Mouse (Mus musculus): ENCODE data around the gene I830077J02Rik. TPM values are rescaled to one million over a fixed set of nuclear protein-coding genes. Genes with fewer than 3 reads are reported as not detected.

I830077J02Rik gene
- total and polyA plus RNA-seq, 3 experiments: 2.8 to 9.4 TPM; not detected in 1

- Histone ChIP-seq H3K79me2 (ENCODE audit: control insufficient read depth, insufficient read depth, low read length, poor library complexity) (no peaks in the 10 kb centered on the region), H3K27me3 (ENCODE audit: control insufficient read depth in 1 of 2, insufficient read depth in 2 of 2, low read length in 2 of 2) (no peaks in the 10 kb centered on the region), H3K4me1 (ENCODE audit: control insufficient read depth in 1 of 2, insufficient read depth in 2 of 2, low read length in 2 of 2) (peaks cover 7 to 23% of the 10 kb centered on the region in 2 experiments), H3K4me3 (ENCODE audit: control insufficient read depth in 1 of 2, insufficient read depth in 1 of 2, low read depth in 2 of 2, low read length in 2 of 2) (no peak overlapping the region), H3K9ac (ENCODE audit: control insufficient read depth, low read depth, low read length, poor library complexity, severe bottlenecking) (peak overlapping the region; percentile 34), H3K9me3 (replicated peaks; ENCODE audit: insufficient read depth, low read length) (no peaks in the 10 kb centered on the region), H3K36me3 (ENCODE audit: control insufficient read depth in 1 of 2, insufficient read depth in 2 of 2, low read length in 2 of 2) (peaks cover 0 to 6% of the 10 kb centered on the region in 2 experiments; a peak in 1 of 4 replicates), H3K27ac (ENCODE audit: control insufficient read depth, low read depth, low read length) (peak overlapping the region; percentile 93)
- TF ChIP-seq ETS1 (IDR thresholded peaks at IDR 0.05; ENCODE audit: low read depth, low read length) (no peak), EP300 (IDR thresholded peaks at IDR 0.05; ENCODE audit: low read depth in 1 of 2, low read length in 2 of 2) (no peak), NRF1 (IDR thresholded peaks at IDR 0.05; ENCODE audit: insufficient read depth, low read depth, low read length, poor library complexity, severe bottlenecking) (no peak), MEF2A (IDR thresholded peaks at IDR 0.05; ENCODE audit: extremely low read depth, insufficient replicate concordance, low read depth, low read length, poor library complexity, severe bottlenecking) (no peak), CHD1 (IDR thresholded peaks at IDR 0.05; ENCODE audit: low read depth, low read length) (no peak), ELF1 (IDR thresholded peaks at IDR 0.05; ENCODE audit: low read depth, low read length) (no peak), HCFC1 (IDR thresholded peaks at IDR 0.05; ENCODE audit: low read depth, low read length) (no peak), GABPA (IDR thresholded peaks at IDR 0.05; ENCODE audit: low read depth, low read length) (no peak), MAFK (IDR thresholded peaks at IDR 0.05; ENCODE audit: borderline replicate concordance, low read depth, low read length) (no peak), BHLHE40 (IDR thresholded peaks at IDR 0.05; ENCODE audit: borderline replicate concordance, low read depth, low read length) (no peak), RCOR1 (IDR thresholded peaks at IDR 0.05; ENCODE audit: low read depth, low read length) (no peak), SIN3A (IDR thresholded peaks at IDR 0.05; ENCODE audit: low read length) (no peak), MXI1 (IDR thresholded peaks at IDR 0.05; ENCODE audit: low read depth, low read length) (no peak), ZMIZ1 (IDR thresholded peaks at IDR 0.05; ENCODE audit: low read depth, low read length) (no peak), TBP (IDR thresholded peaks at IDR 0.05; ENCODE audit: low read depth, low read length) (no peak), ZC3H11A (IDR thresholded peaks at IDR 0.05; ENCODE audit: low read depth, low read length) (no peak), TAL1 (IDR thresholded peaks at IDR 0.05; ENCODE audit: low read length) (no peak), KAT2A (conservative IDR thresholded peaks at IDR 0.05; ENCODE audit: low read depth, low read length) (no peak), E2F4 (IDR thresholded peaks at IDR 0.05; ENCODE audit: borderline replicate concordance, low read depth, low read length) (no peak), MAZ (IDR thresholded peaks at IDR 0.05; ENCODE audit: low read depth, low read length) (no peak)
- DNase-seq (ENCODE audit: low read depth, low spot score): no peak
Observed at GRCm38 (mm10) chr3:105891141-105891540, 41.3 kb downstream of the I830077J02Rik start.

GRCm38 (mm10) chr3:105890220-105890619, 42.2 kb downstream of the I830077J02Rik start:
- no peak overlapping the region for H3K27ac ChIP-seq (ENCODE audit: control insufficient read depth, low read depth, low read length)
- no peaks in the 10 kb centered on the region for H3K79me2 ChIP-seq (ENCODE audit: control insufficient read depth, insufficient read depth, low read length, poor library complexity)
- H3K4me3 ChIP-seq (ENCODE audit: control insufficient read depth in 1 of 2, insufficient read depth in 1 of 2, low read depth in 2 of 2, low read length in 2 of 2): no peak overlapping the region
- H3K9me3 ChIP-seq (replicated peaks; ENCODE audit: insufficient read depth, low read length): no peaks in the 10 kb centered on the region
- H3K27me3 ChIP-seq (ENCODE audit: control insufficient read depth in 1 of 2, insufficient read depth in 2 of 2, low read length in 2 of 2): no peaks in the 10 kb centered on the region
- TF ChIP-seq CTCF (IDR thresholded peaks at IDR 0.05 in 2 of 3, conservative IDR thresholded peaks at IDR 0.05 in 1 of 3; ENCODE audit: control insufficient read depth in 1 of 3, insufficient read depth in 1 of 3, low read depth in 2 of 3, low read length in 3 of 3, poor library complexity in 1 of 3, severe bottlenecking in 1 of 3) (no peak), ETS1 (IDR thresholded peaks at IDR 0.05; ENCODE audit: low read depth, low read length) (no peak), MXI1 (IDR thresholded peaks at IDR 0.05; ENCODE audit: low read depth, low read length) (no peak), MYB (IDR thresholded peaks at IDR 0.05; ENCODE audit: low read depth, low read length) (no peak), GATA1 (IDR thresholded peaks at IDR 0.05; ENCODE audit: low read depth, low read length) (no peak), NRF1 (IDR thresholded peaks at IDR 0.05; ENCODE audit: insufficient read depth, low read depth, low read length, poor library complexity, severe bottlenecking) (no peak)
- no peak for DNase-seq (ENCODE audit: low read depth, low spot score)
- H3K4me1 ChIP-seq (ENCODE audit: control insufficient read depth in 1 of 2, insufficient read depth in 2 of 2, low read length in 2 of 2): peaks cover 7 to 23% of the 10 kb centered on the region in 2 experiments
- H3K36me3 ChIP-seq (ENCODE audit: control insufficient read depth in 1 of 2, insufficient read depth in 2 of 2, low read length in 2 of 2): peaks cover 0 to 6% of the 10 kb centered on the region in 2 experiments; a peak in 1 of 4 replicates
- no peak overlapping the region for H3K9ac ChIP-seq (ENCODE audit: control insufficient read depth, low read depth, low read length, poor library complexity, severe bottlenecking)

Measured in MEL (cell line).